Mouse (Mus musculus): ENCODE measurements around the gene Glra4. TPM values are rescaled to one million over a fixed set of nuclear protein-coding genes. Genes with fewer than 3 reads are reported as not detected.
A peak's percentile ranks its signal among the peaks of the same experiment; 100 is the strongest.

Gene Glra4
- polyA plus RNA-seq, 1 experiment from 2014 or later, result not detected

- H3K9me3 ChIP-seq, result no peaks in the 10 kb centered on the region
- no peaks in the 10 kb centered on the region for H3K36me3 ChIP-seq (replicated peaks)
- DNase-seq (ENCODE audit: low spot score), result peak; percentile 63
- 19% methylated on average over 18 of the region's 18 CpGs for WGBS
- 0 out of 2 replicates have a peak, but pooled peaks cover 3% of the 10 kb centered on the region for H3K4me1 ChIP-seq
- H3K27me3 ChIP-seq (replicated peaks; ENCODE audit: low read depth, poor library complexity, severe bottlenecking), result peaks cover 28% of the 10 kb centered on the region
- H3K4me3 ChIP-seq, result peak overlapping the region; percentile 64
- peak overlapping the region; percentile 90 for H3K27ac ChIP-seq (replicated peaks)
These were observed 71.7 kb downstream of the Glra4 start for GRCm38 (mm10) chrX:136708168-136708681.

Other genes with a start within 250 kb of the Glra4 start
- gene Kir3dl2, start 236.1 kb downstream of the Glra4 start, polyA plus RNA-seq (2016; fragmentation: Nextera tagmentation; extraction: Ambion mirVana), result not detected in 2 replicates
- 5.2 and 6.3 TPM in 2 replicates for gene Tceal3, start 189.3 kb downstream of the Glra4 start, polyA plus RNA-seq (2016; fragmentation: Nextera tagmentation; extraction: Ambion mirVana)
- 7.1 and 7.2 TPM in 2 replicates for gene Tceal1, start 72.2 kb downstream of the Glra4 start, polyA plus RNA-seq (2016; fragmentation: Nextera tagmentation; extraction: Ambion mirVana)
- 573 and 588 TPM in 2 replicates for gene Morf4l2, start 36.5 kb downstream of the Glra4 start, polyA plus RNA-seq (2016; fragmentation: Nextera tagmentation; extraction: Ambion mirVana)
- 11.4 and 11.7 TPM in 2 replicates for gene Plp1, start 42.5 kb upstream of the Glra4 start, polyA plus RNA-seq (2016; fragmentation: Nextera tagmentation; extraction: Ambion mirVana)
- 0.35 and 0.56 TPM in 2 replicates for gene Rab9b, start 88.6 kb upstream of the Glra4 start, polyA plus RNA-seq (2016; fragmentation: Nextera tagmentation; extraction: Ambion mirVana)
- gene H2bfm, start 147.2 kb upstream of the Glra4 start, polyA plus RNA-seq (2016; fragmentation: Nextera tagmentation; extraction: Ambion mirVana), result not detected in 2 replicates
- 50.6 and 62.9 TPM in 2 replicates for gene Tmsb15b2, start 195.4 kb upstream of the Glra4 start, polyA plus RNA-seq (2016; fragmentation: Nextera tagmentation; extraction: Ambion mirVana)
- 4.7 and 5.7 TPM in 2 replicates for gene Tmsb15l, start 196.7 kb upstream of the Glra4 start, polyA plus RNA-seq (2016; fragmentation: Nextera tagmentation; extraction: Ambion mirVana)
- 22.7 and 25.2 TPM in 2 replicates for gene Tmsb15b1, start 196.7 kb upstream of the Glra4 start, polyA plus RNA-seq (2016; fragmentation: Nextera tagmentation; extraction: Ambion mirVana)
- 32.5 and 39.2 TPM in 2 replicates for gene Zcchc18, start 213.0 kb upstream of the Glra4 start, polyA plus RNA-seq (2016; fragmentation: Nextera tagmentation; extraction: Ambion mirVana)

Data from embryonic facial prominence, embryonic 10.5 days (tissue).